In the genomic region with DNA sequence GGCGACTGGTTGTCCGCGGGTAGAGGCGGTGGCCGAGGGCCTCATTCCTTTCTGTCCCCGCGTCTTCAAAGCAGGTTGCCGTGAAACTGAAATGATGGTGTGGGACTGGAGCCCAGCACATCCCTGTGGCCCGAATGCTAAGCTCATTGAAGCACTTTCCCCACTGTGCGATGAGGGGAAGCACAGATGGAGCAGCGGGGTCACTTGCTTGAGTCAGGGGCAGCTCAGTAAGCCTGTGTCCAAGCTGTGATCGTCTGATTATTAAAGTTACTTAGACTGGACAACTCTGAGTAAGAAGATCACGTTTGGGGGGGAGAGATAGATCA, we compare ENCODE assay signal across 8 mouse cellular contexts. TPM values are rescaled to one million over a fixed set of nuclear protein-coding genes. Genes with fewer than 3 reads are reported as not detected.
DNase-seq lines count a peak whose midpoint lies in the region; ATAC-seq lines count a peak whose summit lies in the region.

No protein-coding gene starts in this region.

- H3K36me3 ChIP-seq in lung, embryonic 16.5 days (ENCODE audit: control insufficient read depth, insufficient read depth, low read length) = 0 out of 2 replicates have a peak, but pooled peaks cover 3% of the 10 kb centered on the region
- H3K36me3 ChIP-seq in embryonic facial prominence, embryonic 15.5 days = peaks cover 3% of the 10 kb centered on the region; the same call in 1 of the 2 replicates
- H3K36me3 ChIP-seq in limb, embryonic 10.5 days = peaks cover 29% of the 10 kb centered on the region
- peaks cover 8% of the 10 kb centered on the region; the same call in 1 of the 2 replicates for H3K36me3 ChIP-seq in neural tube, embryonic 15.5 days

- 0% methylated on average over 13 of the region's 13 CpGs for WGBS in lung, embryonic 16.5 days
- under 1% methylated on average over 13 of the region's 13 CpGs for WGBS in embryonic facial prominence, embryonic 15.5 days
- 1% methylated on average over 13 of the region's 13 CpGs for WGBS in limb, embryonic 10.5 days
- WGBS in neural tube, embryonic 15.5 days = under 1% methylated on average over 13 of the region's 13 CpGs

- H3K27me3 ChIP-seq in lung, embryonic 16.5 days (ENCODE audit: control insufficient read depth, insufficient read depth, low read depth, low read length) = no peaks in the 10 kb centered on the region
- H3K27me3 ChIP-seq in embryonic facial prominence, embryonic 15.5 days = no peaks in the 10 kb centered on the region
- H3K27me3 ChIP-seq in limb, embryonic 10.5 days (ENCODE audit: low read depth, poor library complexity, severe bottlenecking) = no peaks in the 10 kb centered on the region
- H3K27me3 ChIP-seq in neural tube, embryonic 15.5 days (replicated peaks) = no peaks in the 10 kb centered on the region

- no peak overlapping the region for H3K27ac ChIP-seq in lung, embryonic 16.5 days (ENCODE audit: low read length)
- H3K27ac ChIP-seq in embryonic facial prominence, embryonic 15.5 days (replicated peaks) = no peak overlapping the region
- H3K27ac ChIP-seq in limb, embryonic 10.5 days = peak overlapping the region; percentile 79
- H3K27ac ChIP-seq in neural tube, embryonic 15.5 days (replicated peaks) = peak overlapping the region; percentile 78

- no peak for DNase-seq in lung, postnatal 36 days
- DNase-seq in limb, embryonic 10.5 days (ENCODE audit: low spot score) = no peak
- DNase-seq in c-Kit-positive CD71-positive TER-119-positive erythroid progenitor cells, embryonic 14.5 days (ENCODE audit: low spot score) = no peak
- DNase-seq in thymus, postnatal 10 days (ENCODE audit: low spot score in 2 of 2) = no peak
- DNase-seq in gastrocnemius, postnatal 4 days (ENCODE audit: low spot score in 2 of 2) = no peak

- peaks cover 14% of the 10 kb centered on the region for H3K4me1 ChIP-seq in lung, embryonic 16.5 days (replicated peaks; ENCODE audit: control insufficient read depth, insufficient read depth, low read length)
- peaks cover 27% of the 10 kb centered on the region for H3K4me1 ChIP-seq in embryonic facial prominence, embryonic 15.5 days
- peaks cover 40% of the 10 kb centered on the region for H3K4me1 ChIP-seq in limb, embryonic 10.5 days
- peaks cover 41% of the 10 kb centered on the region for H3K4me1 ChIP-seq in neural tube, embryonic 15.5 days

- peak; percentile 36; the same call in 1 of the 2 replicates for ATAC-seq in lung, embryonic 16.5 days (ENCODE audit: low read depth)
- ATAC-seq in embryonic facial prominence, embryonic 15.5 days (ENCODE audit: insufficient number of reproducible peaks, low FRiP score, low TSS enrichment, low read depth) = no peak
- ATAC-seq in neural tube, embryonic 15.5 days (ENCODE audit: low FRiP score) = peak; percentile 42

- H3K9ac ChIP-seq in lung, embryonic 16.5 days (ENCODE audit: low read length) = peak overlapping the region; percentile 79
- H3K9ac ChIP-seq in embryonic facial prominence, embryonic 15.5 days = peak overlapping the region; percentile 33; the same call in 1 of the 2 replicates
- peak overlapping the region; percentile 79 for H3K9ac ChIP-seq in neural tube, embryonic 15.5 days (replicated peaks)

- H3K4me3 ChIP-seq in lung, embryonic 16.5 days (ENCODE audit: low read length) = peak overlapping the region; percentile 74
- H3K4me3 ChIP-seq in embryonic facial prominence, embryonic 15.5 days (replicated peaks) = peak overlapping the region; percentile 65
- H3K4me3 ChIP-seq in limb, embryonic 10.5 days = peak overlapping the region; percentile 66
- peak overlapping the region; percentile 79 for H3K4me3 ChIP-seq in neural tube, embryonic 15.5 days (replicated peaks)

- no peaks in the 10 kb centered on the region for H3K9me3 ChIP-seq in lung, embryonic 16.5 days (ENCODE audit: control insufficient read depth, low read length)
- H3K9me3 ChIP-seq in embryonic facial prominence, embryonic 15.5 days (replicated peaks) = no peaks in the 10 kb centered on the region
- H3K9me3 ChIP-seq in limb, embryonic 10.5 days (replicated peaks) = no peaks in the 10 kb centered on the region
- no peaks in the 10 kb centered on the region for H3K9me3 ChIP-seq in neural tube, embryonic 15.5 days (replicated peaks)

- H3K4me2 ChIP-seq in lung, embryonic 16.5 days (ENCODE audit: low read depth, low read length) = peak overlapping the region; percentile 97
- peak overlapping the region; percentile 83 for H3K4me2 ChIP-seq in embryonic facial prominence, embryonic 15.5 days (replicated peaks)
- peak overlapping the region; percentile 88 for H3K4me2 ChIP-seq in neural tube, embryonic 15.5 days

RNA-seq across cellular contexts. Expression of gene AI413582, which starts 0.3 kb away (rescaled TPM):
- polyA plus RNA-seq in lung, embryonic 16.5 days (2015; fragmentation: Nextera tagmentation; extraction: Ambion mirVana) = 17.6 and 19.1 TPM in 2 replicates
- 32.5 and 35.3 TPM in 2 replicates for polyA plus RNA-seq in embryonic facial prominence, embryonic 15.5 days (2015; fragmentation: Nextera tagmentation; extraction: Ambion mirVana)
- polyA plus RNA-seq in limb, embryonic 10.5 days (2016; fragmentation: Nextera tagmentation; extraction: Ambion mirVana) = 9.4 TPM in 2 replicates
- polyA plus RNA-seq in neural tube, embryonic 15.5 days (2015; fragmentation: Nextera tagmentation; extraction: Ambion mirVana) = 70.8 and 74.9 TPM in 2 replicates
- 1 to 10 TPM; 5.4 to 7.0 TPM for total RNA-seq in gastrocnemius, postnatal 4 days (2021)

RNA-seq across cellular contexts. Expression of gene Hmga1, which starts 9.6 kb away (rescaled TPM):
- polyA plus RNA-seq in lung, embryonic 16.5 days (2015; fragmentation: Nextera tagmentation; extraction: Ambion mirVana) = 195 and 215 TPM in 2 replicates
- 185 and 195 TPM in 2 replicates for polyA plus RNA-seq in embryonic facial prominence, embryonic 15.5 days (2015; fragmentation: Nextera tagmentation; extraction: Ambion mirVana)
- polyA plus RNA-seq in limb, embryonic 10.5 days (2016; fragmentation: Nextera tagmentation; extraction: Ambion mirVana) = 904 and 1,218 TPM in 2 replicates
- polyA plus RNA-seq in neural tube, embryonic 15.5 days (2015; fragmentation: Nextera tagmentation; extraction: Ambion mirVana) = 129 and 207 TPM in 2 replicates
- total RNA-seq in gastrocnemius, postnatal 4 days (2021) = 10 to 100 TPM; 48.5 to 51.3 TPM

RNA-seq across cellular contexts. Expression of gene Grm4, which starts 44.7 kb away (rescaled TPM):
- 0.13 and 0.24 TPM in 2 replicates for polyA plus RNA-seq in lung, embryonic 16.5 days (2015; fragmentation: Nextera tagmentation; extraction: Ambion mirVana)
- 0.72 and 0.85 TPM in 2 replicates for polyA plus RNA-seq in embryonic facial prominence, embryonic 15.5 days (2015; fragmentation: Nextera tagmentation; extraction: Ambion mirVana)
- 0.06 and 0.35 TPM in 2 replicates for polyA plus RNA-seq in limb, embryonic 10.5 days (2016; fragmentation: Nextera tagmentation; extraction: Ambion mirVana)
- polyA plus RNA-seq in neural tube, embryonic 15.5 days (2015; fragmentation: Nextera tagmentation; extraction: Ambion mirVana) = 9.7 and 10.1 TPM in 2 replicates
- under 1 TPM; 0.29 to 0.39 TPM for total RNA-seq in gastrocnemius, postnatal 4 days (2021)

RNA-seq across cellular contexts. Expression of gene Nudt3, which starts 57.4 kb away (rescaled TPM):
- 73.6 and 75.8 TPM in 2 replicates for polyA plus RNA-seq in lung, embryonic 16.5 days (2015; fragmentation: Nextera tagmentation; extraction: Ambion mirVana)
- 98.7 and 99.3 TPM in 2 replicates for polyA plus RNA-seq in embryonic facial prominence, embryonic 15.5 days (2015; fragmentation: Nextera tagmentation; extraction: Ambion mirVana)
- polyA plus RNA-seq in limb, embryonic 10.5 days (2016; fragmentation: Nextera tagmentation; extraction: Ambion mirVana) = 88.2 and 96.2 TPM in 2 replicates
- 229 and 253 TPM in 2 replicates for polyA plus RNA-seq in neural tube, embryonic 15.5 days (2015; fragmentation: Nextera tagmentation; extraction: Ambion mirVana)
- 100 to 1,000 TPM; 316 to 327 TPM for total RNA-seq in gastrocnemius, postnatal 4 days (2021)

Comparison
In these comparisons a context has a peak if more than half of its experiments do, and no peak if none do; other contexts are left out.
1. H3K27ac ChIP-seq: peak in limb, embryonic 10.5 days (single experiment) and neural tube, embryonic 15.5 days (single experiment); none in lung, embryonic 16.5 days (single experiment) and embryonic facial prominence, embryonic 15.5 days (single experiment).
2. Peak in every context shown above with its lines, with median percentiles within 50 percentile points of each other: H3K4me2 ChIP-seq, H3K4me3 ChIP-seq and H3K9ac ChIP-seq.